Mouse (Mus musculus): ENCODE results near the gene Vmn1r37. TPM values are rescaled to one million over a fixed set of nuclear protein-coding genes. Genes with fewer than 3 reads are reported as not detected.

Vmn1r37 gene
- polyA plus RNA-seq (2015; fragmentation: Nextera tagmentation; extraction: Ambion mirVana): not detected in 2 replicates

GRCm38 (mm10) chr6:66729082-66729481, at the start of gene Vmn1r37:
Vmn1r37 (plus strand) TSS chr6:66729382.

GRCm38 (mm10) chr6:66685806-66686205, 43.4 kb upstream of the Vmn1r37 start, which contains the start of gene Vmn1r35:
Vmn1r35 (minus strand) TSS chr6:66685906.

GRCm38 (mm10) chr6:66719068-66719467, 10.1 kb upstream of the Vmn1r37 start, which contains the start of gene Vmn1r36:
Vmn1r36 (minus strand) TSS chr6:66719168.

GRCm38 (mm10) chr6:66782527-66782926, 53.3 kb downstream of the Vmn1r37 start, which contains the start of gene Vmn1r38:
Vmn1r38 (minus strand) TSS chr6:66782627.

Other genes starting within 250 kb of the Vmn1r37 start
- 21.2 and 23.2 TPM in 2 replicates for gene Mad2l1, start 194.0 kb upstream of the Vmn1r37 start, polyA plus RNA-seq (2015; fragmentation: Nextera tagmentation; extraction: Ambion mirVana)
- gene Vmn1r32, start 169.3 kb upstream of the Vmn1r37 start, polyA plus RNA-seq (2015; fragmentation: Nextera tagmentation; extraction: Ambion mirVana): not detected in 2 replicates
- not detected in 2 replicates for gene Vmn1r33, start 111.1 kb upstream of the Vmn1r37 start, polyA plus RNA-seq (2015; fragmentation: Nextera tagmentation; extraction: Ambion mirVana)
- not detected in 2 replicates for gene Vmn1r34, start 85.5 kb upstream of the Vmn1r37 start, polyA plus RNA-seq (2015; fragmentation: Nextera tagmentation; extraction: Ambion mirVana)
- gene Vmn1r35, start 43.5 kb upstream of the Vmn1r37 start, polyA plus RNA-seq (2015; fragmentation: Nextera tagmentation; extraction: Ambion mirVana): not detected in 2 replicates
- gene Vmn1r36, start 10.2 kb upstream of the Vmn1r37 start, polyA plus RNA-seq (2015; fragmentation: Nextera tagmentation; extraction: Ambion mirVana): not detected in 2 replicates
- gene Vmn1r38, start 53.2 kb downstream of the Vmn1r37 start, polyA plus RNA-seq (2015; fragmentation: Nextera tagmentation; extraction: Ambion mirVana): not detected in 2 replicates
- gene Vmn1r39, start 81.2 kb downstream of the Vmn1r37 start, polyA plus RNA-seq (2015; fragmentation: Nextera tagmentation; extraction: Ambion mirVana): not detected in 2 replicates
- gene Gng12, start 167.0 kb downstream of the Vmn1r37 start, polyA plus RNA-seq (2015; fragmentation: Nextera tagmentation; extraction: Ambion mirVana): 41.4 and 55.3 TPM in 2 replicates